Mouse (Mus musculus) erythroblast, embryonic 14.5 days (primary cell): ENCODE measurements around the gene Ltbp1.

ENCODE experiments used
- GATA1 ChIP-seq: IDR thresholded peaks from 2 replicates; pipeline ENCODE4 v1.6.1; 2012; ENCODE audit warnings: low read length, inconsistent platforms, mixed read lengths
- TAL1 ChIP-seq: IDR thresholded peaks from 3 replicates; pipeline ENCODE4 v1.6.1; 2012; ENCODE audit warnings: low read length, inconsistent platforms, mixed read lengths

GRCm38 (mm10) chr17:75278106-75278505, 272.7 kb downstream of the Ltbp1 start:
- no peak for TF ChIP-seq GATA1
- TF ChIP-seq TAL1, result no peak
